Comparison of ENCODE assay signal across 8 mouse cellular contexts in genomic region chr4:41639913-41640507, GRCm38 (mm10). TPM values are rescaled to one million over a fixed set of nuclear protein-coding genes. Genes with fewer than 3 reads are reported as not detected.
DNase-seq lines count a peak whose midpoint lies in the region; ATAC-seq and TF ChIP-seq lines count a peak whose summit lies in the region.

Enho (minus strand) TSS chr4:41640324.

- TF ChIP-seq CTCF in G1E (IDR thresholded peaks at IDR 0.05; ENCODE audit: low read depth, low read length), result no peak

- peak within 1 kb of the TSS; percentile 94 for H3K9ac ChIP-seq in forebrain, embryonic 16.5 days (replicated peaks; ENCODE audit: low read depth, low read length)
- peak within 1 kb of the TSS; percentile 92 for H3K9ac ChIP-seq in neural tube, embryonic 15.5 days (replicated peaks)

- no peaks in the 10 kb centered on the region for H3K36me3 ChIP-seq in G1E (replicated peaks)
- no peaks in the 10 kb centered on the region for H3K36me3 ChIP-seq in forebrain, embryonic 16.5 days (ENCODE audit: control insufficient read depth, insufficient read depth)
- H3K36me3 ChIP-seq in neural tube, embryonic 15.5 days, result no peaks in the 10 kb centered on the region

- H3K4me2 ChIP-seq in forebrain, embryonic 16.5 days (ENCODE audit: low read length), result peak within 1 kb of the TSS; percentile 81
- H3K4me2 ChIP-seq in neural tube, embryonic 15.5 days, result peak within 1 kb of the TSS; percentile 81

- H3K4me1 ChIP-seq in G1E (ENCODE audit: insufficient read depth, low read depth, low read length), result peaks cover 14% of the 10 kb centered on the region
- peaks cover 28% of the 10 kb centered on the region for H3K4me1 ChIP-seq in forebrain, embryonic 16.5 days (replicated peaks; ENCODE audit: control insufficient read depth, insufficient read depth, low read length)
- H3K4me1 ChIP-seq in neural tube, embryonic 15.5 days, result peaks cover 47% of the 10 kb centered on the region

- WGBS in forebrain, embryonic 16.5 days, result under 1% methylated on average over 50 of the region's 74 CpGs
- under 1% methylated on average over 64 of the region's 74 CpGs for WGBS in neural tube, embryonic 15.5 days

- H3K27me3 ChIP-seq in G1E (ENCODE audit: insufficient read depth, low read length), result peaks cover 49% of the 10 kb centered on the region
- no peaks in the 10 kb centered on the region for H3K27me3 ChIP-seq in forebrain, embryonic 16.5 days (replicated peaks; ENCODE audit: control insufficient read depth, insufficient read depth, low read length)
- H3K27me3 ChIP-seq in neural tube, embryonic 15.5 days (replicated peaks), result no peaks in the 10 kb centered on the region

- H3K4me3 ChIP-seq in G1E (ENCODE audit: low read depth, low read length), result peak within 1 kb of the TSS; percentile 61; the same call in 1 of the 2 replicates
- H3K4me3 ChIP-seq in forebrain, embryonic 16.5 days (replicated peaks; ENCODE audit: low read length), result peak within 1 kb of the TSS; percentile 71
- H3K4me3 ChIP-seq in neural tube, embryonic 15.5 days (replicated peaks), result peak within 1 kb of the TSS; percentile 73

- peak within 1 kb of the TSS; percentile 85 for H3K27ac ChIP-seq in forebrain, embryonic 16.5 days (ENCODE audit: low read length)
- peak within 1 kb of the TSS; percentile 92 for H3K27ac ChIP-seq in neural tube, embryonic 15.5 days (replicated peaks)

- H3K9me3 ChIP-seq in G1E (replicated peaks), result no peaks in the 10 kb centered on the region
- H3K9me3 ChIP-seq in forebrain, embryonic 16.5 days (ENCODE audit: control insufficient read depth, low read length), result no peaks in the 10 kb centered on the region
- no peaks in the 10 kb centered on the region for H3K9me3 ChIP-seq in neural tube, embryonic 15.5 days (replicated peaks)

- peak; percentile 59 for ATAC-seq in G1E (ENCODE audit: extremely low read depth, insufficient number of reproducible peaks, low FRiP score, poor library complexity, severe bottlenecking)
- ATAC-seq in forebrain, embryonic 16.5 days, result peak; percentile 92
- ATAC-seq in neural tube, embryonic 15.5 days (ENCODE audit: low FRiP score), result peak; percentile 89

- peak; percentile 83 for DNase-seq in G1E (ENCODE audit: low spot score)
- peak; percentile 96 to 98 for DNase-seq in cerebellum, adult 18-20 months
- DNase-seq in heart, postnatal 25 days (ENCODE audit: low spot score), result peak; percentile 91
- DNase-seq in layer of hippocampus, adult 18-20 months (ENCODE audit: low spot score in 2 of 2), result peak; percentile 92
- peak; percentile 94 to 96 for DNase-seq in lung, adult 18-20 months
- peak; percentile 97 for DNase-seq in testis, postnatal 10 days (ENCODE audit: low spot score)

- intact Hi-C loops in heart, postnatal 25 days (cut with DNase I), result no loop called here

RNA-seq across cellular contexts. Expression of gene Enho, which starts in this region (rescaled TPM):
- not detected in 2 replicates for total RNA-seq in G1E (2014; fragmentation: Nextera tagmentation)
- 0.22 TPM in 1 of 2 replicates, not detected in the other for total RNA-seq in G1E (2017)
- not detected in 2 replicates for polyA plus RNA-seq in G1E (2012)
- 51.5 and 68.4 TPM in 2 replicates for polyA plus RNA-seq in forebrain, embryonic 16.5 days (2015; fragmentation: Nextera tagmentation; extraction: Ambion mirVana)
- total RNA-seq in heart, postnatal 25 days (2021), result 1 to 10 TPM; 8.0 to 8.8 TPM
- 10 to 100 TPM; 61.9 to 65.0 TPM for total RNA-seq in layer of hippocampus, adult 18-20 months (2021)
- 89.8 and 111 TPM in 2 replicates for polyA plus RNA-seq in neural tube, embryonic 15.5 days (2015; fragmentation: Nextera tagmentation; extraction: Ambion mirVana)

Comparison
In these comparisons a context has a peak if more than half of its experiments do, and no peak if none do; other contexts are left out.
1. Peak in every context shown above with its lines: DNase-seq, ATAC-seq, H3K4me3 ChIP-seq and H3K27ac ChIP-seq.
2. RNA of gene Enho (total RNA-seq): 61.9 to 65.0 TPM in layer of hippocampus, adult 18-20 months and 8.0 to 8.8 TPM in heart, postnatal 25 days; 0.22 TPM in G1E; every median in the first group is over 4 times any median in the second.
3. RNA of gene Enho (total RNA-seq): 61.9 to 65.0 TPM in layer of hippocampus, adult 18-20 months; 8.0 to 8.8 TPM in heart, postnatal 25 days; every median in the first group is over 4 times any median in the second.
4. RNA of gene Enho (polyA plus RNA-seq): 89.8 to 111 TPM in neural tube, embryonic 15.5 days and 51.5 to 68.4 TPM in forebrain, embryonic 16.5 days; not detected in G1E; every median in the first group is over 10 times any median in the second.
5. Peak in DNase-seq, ATAC-seq and H3K4me3 ChIP-seq in G1E; RNA of the gene not detected or under 1 TPM.